Mouse (Mus musculus) C2C12 (cell line): ENCODE data around the gene Pomc.

Experiments used
- CEBPB ChIP-seq: IDR thresholded peaks from one replicate; pipeline ENCODE4 v1.6.1; 2011; ENCODE audit warnings: low read depth, mild to moderate bottlenecking, control low read depth, moderate library complexity
- CTCF ChIP-seq: IDR thresholded peaks from one replicate; pipeline ENCODE4 v1.5.1; 2011; ENCODE audit not compliant: control insufficient read depth, insufficient read depth, insufficient read length
- MAX ChIP-seq: IDR thresholded peaks from one replicate; pipeline ENCODE4 v1.6.1; 2011; ENCODE audit warnings: mild to moderate bottlenecking, control low read depth
- MYOD1 ChIP-seq: IDR thresholded peaks from one replicate; pipeline ENCODE4 v1.6.1; 2011; ENCODE audit warnings: low read depth; ENCODE audit not compliant: control insufficient read depth, insufficient read length
- MYOG ChIP-seq: IDR thresholded peaks from one replicate; pipeline ENCODE4 v1.6.1; 2011; ENCODE audit not compliant: control insufficient read depth, insufficient read length; ENCODE audit errors: extremely low read depth
- USF1 ChIP-seq: IDR thresholded peaks from one replicate; pipeline ENCODE4 v1.6.1; 2011; ENCODE audit warnings: low read depth, mild to moderate bottlenecking, control low read depth, moderate library complexity

- no peak for TF ChIP-seq CTCF
- no peak for TF ChIP-seq MAX
- TF ChIP-seq CEBPB = no peak
- no peak for TF ChIP-seq USF1
- TF ChIP-seq MYOG = no peak
- TF ChIP-seq MYOD1 = no peak
Measured at GRCm38 (mm10) chr12:3980991-3981349, 26.2 kb downstream of the Pomc start.
